Comparison of ENCODE assay signal across 25 mouse cellular contexts in the genomic region with DNA sequence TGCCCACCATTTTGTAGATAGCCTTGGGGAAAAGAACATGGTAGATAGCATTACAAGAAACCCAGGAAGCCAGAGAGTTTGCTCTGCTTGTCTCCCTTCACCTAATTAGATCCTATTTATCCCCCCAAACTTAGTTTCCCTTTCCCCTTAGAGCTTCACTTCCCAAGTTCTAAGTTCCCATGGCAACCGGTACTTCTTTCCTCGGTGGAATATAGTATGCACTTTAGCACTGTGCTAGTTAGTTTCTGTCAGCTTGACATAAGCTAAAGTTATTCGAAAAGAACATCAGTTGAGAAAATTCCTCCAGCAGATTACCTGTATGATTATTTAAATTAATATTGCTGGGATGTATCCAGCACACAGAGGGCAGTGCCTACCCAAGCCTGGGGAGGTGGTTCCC.
DNase-seq lines count a peak whose midpoint lies in the region; ATAC-seq and TF ChIP-seq lines count a peak whose summit lies in the region.
"Had no signal": no experiment of that assay in that cellular context is flagged by ENCODE, and none has a peak within 500 bp of the region (broad histone marks: within the 10 kb centered on the region; RNA-seq: fewer than 3 reads in every experiment).

No protein-coding gene starts in this region.

- H3K4me2 ChIP-seq in forebrain, postnatal 0 days (ENCODE audit: low read depth): no peak overlapping the region
- H3K4me2 ChIP-seq in forebrain, embryonic 11.5 days (ENCODE audit: low read depth, low read length, severe bottlenecking): no peak overlapping the region
- no peak overlapping the region for H3K4me2 ChIP-seq in hindbrain, postnatal 0 days (ENCODE audit: low read depth, low read length)
- no peak overlapping the region for H3K4me2 ChIP-seq in hindbrain, embryonic 11.5 days (replicated peaks; ENCODE audit: low read depth, low read length)
- H3K4me2 ChIP-seq in midbrain, embryonic 16.5 days (ENCODE audit: low read length): no peak overlapping the region
- no peak overlapping the region for H3K4me2 ChIP-seq in midbrain, embryonic 13.5 days (replicated peaks)
- H3K4me2 ChIP-seq: embryonic facial prominence, embryonic 12.5 days; forebrain, embryonic 12.5 days had no signal

- no peak overlapping the region for H3K27ac ChIP-seq in forebrain, postnatal 0 days (ENCODE audit: low read depth, low read length)
- no peak overlapping the region for H3K27ac ChIP-seq in forebrain, embryonic 11.5 days (ENCODE audit: low read depth, low read length)
- no peak overlapping the region for H3K27ac ChIP-seq in hindbrain, postnatal 0 days
- no peak overlapping the region for H3K27ac ChIP-seq in hindbrain, embryonic 11.5 days (ENCODE audit: low read depth, low read length)
- no peak overlapping the region for H3K27ac ChIP-seq in midbrain, embryonic 16.5 days (ENCODE audit: low read length)
- H3K27ac ChIP-seq in midbrain, embryonic 13.5 days: no peak overlapping the region
- H3K27ac ChIP-seq: embryonic facial prominence, embryonic 10.5 days; embryonic facial prominence, embryonic 12.5 days; forebrain, embryonic 12.5 days had no signal

- H3K4me1 ChIP-seq in forebrain, postnatal 0 days (ENCODE audit: insufficient read depth): no peaks in the 10 kb centered on the region
- H3K4me1 ChIP-seq in forebrain, embryonic 11.5 days (replicated peaks; ENCODE audit: control insufficient read depth, insufficient read depth, low read length): no peaks in the 10 kb centered on the region
- no peaks in the 10 kb centered on the region for H3K4me1 ChIP-seq in hindbrain, postnatal 0 days (ENCODE audit: insufficient read depth, low read length)
- no peaks in the 10 kb centered on the region for H3K4me1 ChIP-seq in hindbrain, embryonic 11.5 days (replicated peaks; ENCODE audit: control insufficient read depth, insufficient read depth, low read length)
- H3K4me1 ChIP-seq in midbrain, embryonic 16.5 days (ENCODE audit: control insufficient read depth, insufficient read depth, low read length): no peaks in the 10 kb centered on the region
- H3K4me1 ChIP-seq in midbrain, embryonic 13.5 days (replicated peaks): no peaks in the 10 kb centered on the region
- H3K4me1 ChIP-seq: embryonic facial prominence, embryonic 10.5 days; embryonic facial prominence, embryonic 12.5 days; forebrain, embryonic 12.5 days had no signal

- no peak overlapping the region for H3K4me3 ChIP-seq in forebrain, postnatal 0 days (ENCODE audit: low read depth, low read length)
- no peak overlapping the region for H3K4me3 ChIP-seq in forebrain, embryonic 11.5 days (ENCODE audit: low read depth, low read length)
- H3K4me3 ChIP-seq in hindbrain, postnatal 0 days (ENCODE audit: low read length): no peak overlapping the region
- H3K4me3 ChIP-seq in hindbrain, embryonic 11.5 days (ENCODE audit: low read depth, low read length): no peak overlapping the region
- H3K4me3 ChIP-seq in midbrain, embryonic 16.5 days (ENCODE audit: low read depth, low read length): no peak overlapping the region
- no peak overlapping the region for H3K4me3 ChIP-seq in midbrain, embryonic 13.5 days (replicated peaks)
- H3K4me3 ChIP-seq: embryonic facial prominence, embryonic 10.5 days; embryonic facial prominence, embryonic 12.5 days; forebrain, embryonic 12.5 days had no signal

- peak; percentile 64; the same call in 1 of the 2 replicates for ATAC-seq in forebrain, postnatal 0 days
- no peak for ATAC-seq in forebrain, embryonic 11.5 days (replicated peaks; ENCODE audit: low FRiP score)
- no peak for ATAC-seq in hindbrain, postnatal 0 days
- no peak for ATAC-seq in hindbrain, embryonic 11.5 days (ENCODE audit: low FRiP score)
- peak; percentile 66; the same call in 1 of the 2 replicates for ATAC-seq in midbrain, embryonic 16.5 days
- no peak for ATAC-seq in midbrain, embryonic 13.5 days
- ATAC-seq: activated CD4-positive, CD25-positive, alpha-beta regulatory T cell, adult 4 months; CD4-positive, CD25-positive, alpha-beta regulatory T cell, adult 4 months; forebrain, embryonic 14.5 days; forebrain, embryonic 16.5 days; Patski had no signal

- no peaks in the 10 kb centered on the region for H3K9me3 ChIP-seq in forebrain, postnatal 0 days (ENCODE audit: low read length)
- H3K9me3 ChIP-seq in forebrain, embryonic 11.5 days (ENCODE audit: control insufficient read depth, low read length): no peaks in the 10 kb centered on the region
- H3K9me3 ChIP-seq in hindbrain, postnatal 0 days (ENCODE audit: low read length): no peaks in the 10 kb centered on the region
- no peaks in the 10 kb centered on the region for H3K9me3 ChIP-seq in hindbrain, embryonic 11.5 days (ENCODE audit: control insufficient read depth, low read length)
- H3K9me3 ChIP-seq in midbrain, embryonic 16.5 days (replicated peaks; ENCODE audit: control insufficient read depth, low read length, poor library complexity, severe bottlenecking): no peaks in the 10 kb centered on the region
- H3K9me3 ChIP-seq in midbrain, embryonic 13.5 days: no peaks in the 10 kb centered on the region
- H3K9me3 ChIP-seq: embryonic facial prominence, embryonic 10.5 days; embryonic facial prominence, embryonic 12.5 days; forebrain, embryonic 12.5 days; G1E had no signal

- peak; percentile 20 for DNase-seq in forebrain, postnatal 0 days
- DNase-seq in forebrain, embryonic 11.5 days (ENCODE audit: low spot score): no peak
- DNase-seq in hindbrain, postnatal 0 days (ENCODE audit: low spot score): peak; percentile 8
- no peak for DNase-seq in hindbrain, embryonic 11.5 days (ENCODE audit: low spot score)
- peak; percentile 18 for DNase-seq in brain, embryonic 18.5 days (ENCODE audit: low read depth, low spot score)
- DNase-seq: adrenal gland, adult 2 months; adrenal gland, postnatal 10 days; adrenal gland, postnatal 25 days; B cell, adult 2 months; cerebellum, adult 11-12 months; cerebellum, adult 9-10 months; cerebellum, postnatal 10 days; cerebellum, postnatal 25 days had no signal

- no peaks in the 10 kb centered on the region for H3K27me3 ChIP-seq in forebrain, postnatal 0 days (ENCODE audit: insufficient read depth, low read length)
- H3K27me3 ChIP-seq in forebrain, embryonic 11.5 days (ENCODE audit: control insufficient read depth, insufficient read depth, low read length): no peaks in the 10 kb centered on the region
- no peaks in the 10 kb centered on the region for H3K27me3 ChIP-seq in hindbrain, postnatal 0 days (ENCODE audit: insufficient read depth, low read length)
- H3K27me3 ChIP-seq in hindbrain, embryonic 11.5 days (ENCODE audit: control insufficient read depth, insufficient read depth, low read length): no peaks in the 10 kb centered on the region
- H3K27me3 ChIP-seq in midbrain, embryonic 16.5 days (ENCODE audit: control insufficient read depth, insufficient read depth, low read depth, low read length): no peaks in the 10 kb centered on the region
- H3K27me3 ChIP-seq in midbrain, embryonic 13.5 days: no peaks in the 10 kb centered on the region
- H3K27me3 ChIP-seq: CH12.LX; embryonic facial prominence, embryonic 12.5 days; forebrain, embryonic 12.5 days; Patski had no signal

- WGBS in forebrain, postnatal 0 days: 72% methylated on average over 3 of the region's 3 CpGs
- WGBS in forebrain, embryonic 11.5 days: 86% methylated on average over 3 of the region's 3 CpGs
- WGBS in hindbrain, postnatal 0 days: 69% methylated on average over 3 of the region's 3 CpGs
- 87% methylated on average over 3 of the region's 3 CpGs for WGBS in hindbrain, embryonic 11.5 days
- WGBS in midbrain, embryonic 16.5 days: 64% methylated on average over 3 of the region's 3 CpGs
- 82% methylated on average over 3 of the region's 3 CpGs for WGBS in midbrain, embryonic 13.5 days

- H3K36me3 ChIP-seq in forebrain, postnatal 0 days (ENCODE audit: insufficient read depth): no peaks in the 10 kb centered on the region
- no peaks in the 10 kb centered on the region for H3K36me3 ChIP-seq in forebrain, embryonic 11.5 days (ENCODE audit: control insufficient read depth, insufficient read depth, low read length)
- H3K36me3 ChIP-seq in hindbrain, postnatal 0 days (ENCODE audit: insufficient read depth, low read length): no peaks in the 10 kb centered on the region
- H3K36me3 ChIP-seq in hindbrain, embryonic 11.5 days (ENCODE audit: control insufficient read depth, insufficient read depth, low read length): no peaks in the 10 kb centered on the region
- H3K36me3 ChIP-seq in midbrain, embryonic 16.5 days (ENCODE audit: control insufficient read depth, insufficient read depth, low read length): no peaks in the 10 kb centered on the region
- H3K36me3 ChIP-seq in midbrain, embryonic 13.5 days: no peaks in the 10 kb centered on the region
- H3K36me3 ChIP-seq: embryonic facial prominence, embryonic 10.5 days; embryonic facial prominence, embryonic 12.5 days; forebrain, embryonic 12.5 days; G1E had no signal

- no peak overlapping the region for H3K9ac ChIP-seq in forebrain, postnatal 0 days
- no peak overlapping the region for H3K9ac ChIP-seq in forebrain, embryonic 11.5 days (ENCODE audit: low read length)
- no peak overlapping the region for H3K9ac ChIP-seq in hindbrain, postnatal 0 days (replicated peaks; ENCODE audit: low read length)
- H3K9ac ChIP-seq in hindbrain, embryonic 11.5 days (ENCODE audit: low read depth, low read length): no peak overlapping the region
- H3K9ac ChIP-seq in midbrain, embryonic 16.5 days (ENCODE audit: low read depth, low read length): no peak overlapping the region
- no peak overlapping the region for H3K9ac ChIP-seq in midbrain, embryonic 13.5 days (replicated peaks)
- H3K9ac ChIP-seq: embryonic facial prominence, embryonic 12.5 days; forebrain, embryonic 12.5 days had no signal

- TF ChIP-seq CTCF in forebrain, postnatal 0 days (IDR thresholded peaks at IDR 0.05; ENCODE audit: low read depth): no peak
- no peak for TF ChIP-seq CTCF in hindbrain, postnatal 0 days (IDR thresholded peaks at IDR 0.05; ENCODE audit: low read depth)

Comparison
In these comparisons a context has a peak if more than half of its experiments do, and no peak if none do; other contexts are left out.
1. ATAC-seq: peak in forebrain, postnatal 0 days (single experiment) and midbrain, embryonic 16.5 days (single experiment); none in forebrain, embryonic 11.5 days (single experiment), hindbrain, postnatal 0 days (single experiment), hindbrain, embryonic 11.5 days (single experiment) and midbrain, embryonic 13.5 days (single experiment).
2. DNase-seq: peak in forebrain, postnatal 0 days (single experiment), hindbrain, postnatal 0 days (single experiment) and brain, embryonic 18.5 days (single experiment); none in forebrain, embryonic 11.5 days (single experiment) and hindbrain, embryonic 11.5 days (single experiment).